Mouse (Mus musculus) gastrocnemius, postnatal 14 days (tissue): ENCODE measurements around the gene Slc12a3. TPM values are rescaled to one million over a fixed set of nuclear protein-coding genes. Genes with fewer than 3 reads are reported as not detected.

Source experiments
- DNase-seq: peaks from one replicate; pipeline ENCODE4 v3.0.0; 2021; ENCODE audit warnings: mixed read lengths
- intact Hi-C: fragments of 180-260 bp; cut with DNase I; formaldehyde crosslinking; loops from one replicate; pipeline ENCODE4 v1.15.1; 2025; ENCODE audit warnings: low total_unique reads
- long read RNA-seq, 2 experiments: library from polyadenylated mRNA; stranded (forward); transcript quantifications; one replicate each; pipeline ENCODE4 v2.0.0; 2021
- total RNA-seq, 2 experiments: library from RNA; stranded (reverse); gene quantifications; 2 replicates each; pipeline ENCODE4 v1.2.3; 2021

Gene Slc12a3
- total RNA-seq: not detected
- long read RNA-seq, experiment 1: 0 reads
- long read RNA-seq, experiment 2: 0 reads

GRCm38 (mm10) chr8:94328932-94329728 lies at the start of gene Slc12a3:
Gene Slc12a3 (plus strand): TSS chr8:94329201.
- intact Hi-C loops: no loop called here
- DNase-seq: no peak

- intact Hi-C loops: no loop called here
Measured at GRCm38 (mm10) chr8:94280001-94280613, 48.9 kb upstream of the Slc12a3 start.

GRCm38 (mm10) chr8:94282453-94282985 lies 46.5 kb upstream of the Slc12a3 start:
- intact Hi-C loops: no loop called here
- no peak for DNase-seq

More at GRCm38 (mm10) chr8:94280001-94280613, 48.9 kb upstream of the Slc12a3 start:
- no peak for DNase-seq

- intact Hi-C loops: no loop called here
- DNase-seq: no peak
Measured at GRCm38 (mm10) chr8:94284204-94284603, 44.8 kb upstream of the Slc12a3 start.

- DNase-seq: peak; percentile 41
- intact Hi-C loops: no loop called here
Measured at GRCm38 (mm10) chr8:94290606-94291005, 38.4 kb upstream of the Slc12a3 start.

- DNase-seq: peak; percentile 40
- intact Hi-C loops: no loop called here
Measured at GRCm38 (mm10) chr8:94292072-94292471, 36.9 kb upstream of the Slc12a3 start.

GRCm38 (mm10) chr8:94292626-94293025 lies 36.4 kb upstream of the Slc12a3 start:
- DNase-seq: no peak
- intact Hi-C loops: no loop called here

- intact Hi-C loops: no loop called here
- no peak for DNase-seq
Measured at GRCm38 (mm10) chr8:94295687-94296086, 33.3 kb upstream of the Slc12a3 start.

- DNase-seq: no peak
- intact Hi-C loops: no loop called here
Measured at GRCm38 (mm10) chr8:94296312-94296991, 32.5 kb upstream of the Slc12a3 start.

GRCm38 (mm10) chr8:94297101-94297500 lies 31.9 kb upstream of the Slc12a3 start:
- intact Hi-C loops: no loop called here

GRCm38 (mm10) chr8:94300809-94301208 lies 28.2 kb upstream of the Slc12a3 start:
- intact Hi-C loops: no loop called here
- no peak for DNase-seq

More at GRCm38 (mm10) chr8:94297101-94297500, 31.9 kb upstream of the Slc12a3 start:
- DNase-seq: peak; percentile 25

GRCm38 (mm10) chr8:94304412-94304811 lies 24.6 kb upstream of the Slc12a3 start:
- DNase-seq: no peak
- intact Hi-C loops: no loop called here

GRCm38 (mm10) chr8:94306989-94307513 lies 21.9 kb upstream of the Slc12a3 start:
- intact Hi-C loops: no loop called here
- no peak for DNase-seq

GRCm38 (mm10) chr8:94307652-94308051 lies 21.3 kb upstream of the Slc12a3 start:
- no peak for DNase-seq
- intact Hi-C loops: no loop called here

- no peak for DNase-seq
- intact Hi-C loops: no loop called here
Measured at GRCm38 (mm10) chr8:94314069-94314468, 14.9 kb upstream of the Slc12a3 start.

GRCm38 (mm10) chr8:94317249-94317648 lies 11.8 kb upstream of the Slc12a3 start:
- DNase-seq: no peak
- intact Hi-C loops: no loop called here

GRCm38 (mm10) chr8:94317691-94318090 lies 11.3 kb upstream of the Slc12a3 start:
- DNase-seq: peak; percentile 56
- intact Hi-C loops: no loop called here

GRCm38 (mm10) chr8:94320036-94320435 lies 9.0 kb upstream of the Slc12a3 start:
- no peak for DNase-seq
- intact Hi-C loops: no loop called here

GRCm38 (mm10) chr8:94322083-94322482 lies 6.9 kb upstream of the Slc12a3 start:
- intact Hi-C loops: no loop called here
- no peak for DNase-seq

- intact Hi-C loops: no loop called here
- DNase-seq: peak; percentile 3
Measured at GRCm38 (mm10) chr8:94323041-94323440, 6.0 kb upstream of the Slc12a3 start.
